Mouse (Mus musculus) spleen, adult 2 months (tissue): ENCODE measurements around the gene Hs1bp3. TPM values are rescaled to one million over a fixed set of nuclear protein-coding genes. Genes with fewer than 3 reads are reported as not detected.

Source experiments
- DNase-seq, 2 experiments: peaks; one replicate each; pipeline versions ENCODE4 v3.0.0 to v3.0.0-alpha.2; 2012 to 2021; ENCODE audit warnings: low spot score in 2 of 2, low read depth in 1 of 2
- H3K27ac ChIP-seq: fragments of 200-500 bp; 2 replicates; pipeline ENCODE4 v1.5.1; 2012; ENCODE audit warnings: low read length, inconsistent platforms; ENCODE audit not compliant: insufficient read depth
- H3K27me3 ChIP-seq: fragments of 200-500 bp; 2 replicates; pipeline ENCODE4 v1.6.1; 2012; ENCODE audit warnings: mild to moderate bottlenecking, moderate library complexity, low read length, inconsistent platforms; ENCODE audit not compliant: control insufficient read depth, insufficient read depth
- H3K36me3 ChIP-seq: fragments of 200-500 bp; 2 replicates; pipeline ENCODE4 v1.6.1; 2012; ENCODE audit warnings: mild to moderate bottlenecking, low read length, inconsistent platforms; ENCODE audit not compliant: control insufficient read depth, insufficient read depth
- H3K4me1 ChIP-seq: fragments of 200-500 bp; 2 replicates; pipeline ENCODE4 v1.6.1; 2011; ENCODE audit warnings: inconsistent platforms; ENCODE audit not compliant: control insufficient read depth, insufficient read depth, insufficient read length
- H3K4me3 ChIP-seq: fragments of 200-500 bp; 2 replicates; pipeline ENCODE4 v1.5.1; 2011; ENCODE audit warnings: mild to moderate bottlenecking, inconsistent platforms; ENCODE audit not compliant: insufficient read depth, insufficient read length; ENCODE audit errors: extremely low read depth
- CTCF ChIP-seq: fragments of 200-500 bp; IDR thresholded peaks from 2 replicates; pipeline ENCODE4 v1.5.1; 2011; ENCODE audit warnings: mild to moderate bottlenecking, inconsistent platforms; ENCODE audit not compliant: insufficient read depth, insufficient read length, insufficient replicate concordance; ENCODE audit errors: extremely low read depth
- POLR2A ChIP-seq: fragments of 200-500 bp; IDR thresholded peaks from 2 replicates; pipeline ENCODE4 v1.6.1; 2011; ENCODE audit warnings: low read depth, low read length, inconsistent platforms
- WGBS: fragments of 180-500 bp; shearing (Covaris S2); methylation state at CpG from one replicate; pipeline ENCODE4 v1.1.7; 2018; 5-methylcytosine and 5-hydroxymethylcytosine counted together
- polyA plus RNA-seq: library from polyadenylated mRNA; depleted of rRNA; stranded (reverse); fragments of >200 nt; gene quantifications from 2 replicates; pipeline ENCODE4 v1.2.3, GENCODE M21; 2012

The Hs1bp3 gene
- polyA plus RNA-seq, 1 experiment: 11.1 TPM

GRCm38 (mm10) chr12:8301011-8301814 lies 12.0 kb upstream of the Hs1bp3 start:
- H3K36me3 ChIP-seq: no peaks in the 10 kb centered on the region
- no peak overlapping the region for H3K27ac ChIP-seq
- H3K4me3 ChIP-seq: no peak overlapping the region; the same call in 1 of the 2 replicates
- peaks cover 3% of the 10 kb centered on the region; the same call in 1 of the 2 replicates for H3K4me1 ChIP-seq
- WGBS: 16% methylated on average over 46 of the region's 46 CpGs
- no peak for TF ChIP-seq CTCF
- no peak for TF ChIP-seq POLR2A
- peaks cover 30% of the 10 kb centered on the region for H3K27me3 ChIP-seq
- DNase-seq: no peak

- peaks cover 3% of the 10 kb centered on the region; the same call in 1 of the 2 replicates for H3K4me1 ChIP-seq
- H3K36me3 ChIP-seq: no peaks in the 10 kb centered on the region
- no peak within 1 kb of the TSS for H3K27ac ChIP-seq
- WGBS: 4% methylated on average over 52 of the region's 53 CpGs
- no peak for DNase-seq
- peaks cover 30% of the 10 kb centered on the region for H3K27me3 ChIP-seq
- TF ChIP-seq CTCF: no peak
- no peak for TF ChIP-seq POLR2A
- H3K4me3 ChIP-seq: no peak within 1 kb of the TSS; the same call in 1 of the 2 replicates
These were observed 11.3 kb upstream of the Hs1bp3 start, which contains the start of gene Gdf7 for GRCm38 (mm10) chr12:8301841-8302431. Gene Gdf7, minus strand, starts transcription at chr12:8301954.

- Histone ChIP-seq H3K27me3 (peaks cover 14% of the 10 kb centered on the region), H3K4me1 (peaks cover 3% of the 10 kb centered on the region; the same call in 1 of the 2 replicates), H3K4me3 (no peak overlapping the region), H3K36me3 (no peaks in the 10 kb centered on the region), H3K27ac (no peak overlapping the region)
- DNase-seq: no peak
- TF ChIP-seq CTCF: no peak
- 59% methylated on average over 2 of the region's 2 CpGs for WGBS
These were observed 8.0 kb upstream of the Hs1bp3 start for GRCm38 (mm10) chr12:8305258-8305657.

GRCm38 (mm10) chr12:8306432-8306831 lies 6.8 kb upstream of the Hs1bp3 start:
- H3K27me3 ChIP-seq: peaks cover 9% of the 10 kb centered on the region
- no peak overlapping the region for H3K27ac ChIP-seq
- H3K4me3 ChIP-seq: no peak overlapping the region
- WGBS: 6% methylated on average over 5 of the region's 5 CpGs
- no peaks in the 10 kb centered on the region for H3K36me3 ChIP-seq
- peak in 1 of 2 experiments; percentile 34 for DNase-seq
- TF ChIP-seq CTCF: peak; percentile 62; the same call in 1 of the 2 replicates
- no peak for TF ChIP-seq POLR2A
- peaks cover 3% of the 10 kb centered on the region; the same call in 1 of the 2 replicates for H3K4me1 ChIP-seq

GRCm38 (mm10) chr12:8306910-8307309 lies 6.3 kb upstream of the Hs1bp3 start:
- Histone ChIP-seq H3K27ac (no peak overlapping the region), H3K36me3 (no peaks in the 10 kb centered on the region), H3K27me3 (0 out of 2 replicates have a peak, but pooled peaks cover 4% of the 10 kb centered on the region), H3K4me1 (peaks cover 1% of the 10 kb centered on the region; the same call in 1 of the 2 replicates), H3K4me3 (no peak overlapping the region)
- no peak for TF ChIP-seq CTCF
- no peak for TF ChIP-seq POLR2A
- no peak for DNase-seq
- WGBS: 67% methylated on average over 1 of the region's 1 CpGs

- no peak for TF ChIP-seq CTCF
- TF ChIP-seq POLR2A: no peak
- 71% methylated on average over 17 of the region's 17 CpGs for WGBS
- Histone ChIP-seq H3K27ac (no peak overlapping the region), H3K4me1 (no peaks in the 10 kb centered on the region; the same call in 1 of the 2 replicates), H3K36me3 (no peaks in the 10 kb centered on the region), H3K27me3 (no peaks in the 10 kb centered on the region), H3K4me3 (no peak overlapping the region)
- DNase-seq: no peak
These were observed 2.2 kb upstream of the Hs1bp3 start for GRCm38 (mm10) chr12:8310992-8311391.
